Mouse (Mus musculus): ENCODE results near the gene Ppp1r12c. TPM values are rescaled to one million over a fixed set of nuclear protein-coding genes. Genes with fewer than 3 reads are reported as not detected.

The Ppp1r12c gene
- polyA plus RNA-seq, 1 experiment from 2014 or later: 55.4 TPM

DNA sequence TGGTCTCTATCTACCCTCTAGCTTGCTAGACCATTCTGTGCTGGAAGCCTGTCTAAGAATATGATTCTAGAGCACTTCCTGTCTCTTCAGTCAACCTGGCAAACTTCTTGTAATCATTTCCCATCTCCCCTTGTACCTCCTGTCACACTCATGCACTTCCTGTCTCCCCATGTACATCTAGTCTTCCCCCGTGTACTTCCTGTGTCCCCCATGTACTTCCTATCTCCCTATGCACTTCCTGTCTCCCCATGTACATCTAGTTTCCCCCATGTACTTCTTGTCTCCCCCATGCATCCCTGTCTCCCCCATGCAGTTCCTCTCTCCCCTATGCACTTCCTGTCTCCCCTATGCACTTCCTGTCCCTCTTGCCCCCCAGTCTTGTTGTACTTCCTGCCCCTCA lies 17.0 kb upstream of the Ppp1r12c start:
- WGBS: 40% methylated on average over 1 of the region's 1 CpGs
- Histone ChIP-seq H3K4me2 (replicated peaks; ENCODE audit: low read depth, low read length) (no peak overlapping the region), H3K27me3 (replicated peaks; ENCODE audit: insufficient read depth, low read length) (no peaks in the 10 kb centered on the region), H3K4me1 (ENCODE audit: insufficient read depth, low read depth, low read length) (no peaks in the 10 kb centered on the region), H3K9me3 (ENCODE audit: low read length) (no peaks in the 10 kb centered on the region), H3K27ac (ENCODE audit: low read length) (no peak overlapping the region), H3K36me3 (ENCODE audit: insufficient read depth, low read length) (no peaks in the 10 kb centered on the region), H3K4me3 (ENCODE audit: low read depth, low read length) (no peak overlapping the region), H3K9ac (replicated peaks; ENCODE audit: low read depth) (no peak overlapping the region)
- no peak for TF ChIP-seq EP300 (IDR thresholded peaks at IDR 0.05)
- TF ChIP-seq CTCF (IDR thresholded peaks at IDR 0.05): no peak
- no peak for ATAC-seq
- DNase-seq (ENCODE audit: low spot score): no peak

DNA sequence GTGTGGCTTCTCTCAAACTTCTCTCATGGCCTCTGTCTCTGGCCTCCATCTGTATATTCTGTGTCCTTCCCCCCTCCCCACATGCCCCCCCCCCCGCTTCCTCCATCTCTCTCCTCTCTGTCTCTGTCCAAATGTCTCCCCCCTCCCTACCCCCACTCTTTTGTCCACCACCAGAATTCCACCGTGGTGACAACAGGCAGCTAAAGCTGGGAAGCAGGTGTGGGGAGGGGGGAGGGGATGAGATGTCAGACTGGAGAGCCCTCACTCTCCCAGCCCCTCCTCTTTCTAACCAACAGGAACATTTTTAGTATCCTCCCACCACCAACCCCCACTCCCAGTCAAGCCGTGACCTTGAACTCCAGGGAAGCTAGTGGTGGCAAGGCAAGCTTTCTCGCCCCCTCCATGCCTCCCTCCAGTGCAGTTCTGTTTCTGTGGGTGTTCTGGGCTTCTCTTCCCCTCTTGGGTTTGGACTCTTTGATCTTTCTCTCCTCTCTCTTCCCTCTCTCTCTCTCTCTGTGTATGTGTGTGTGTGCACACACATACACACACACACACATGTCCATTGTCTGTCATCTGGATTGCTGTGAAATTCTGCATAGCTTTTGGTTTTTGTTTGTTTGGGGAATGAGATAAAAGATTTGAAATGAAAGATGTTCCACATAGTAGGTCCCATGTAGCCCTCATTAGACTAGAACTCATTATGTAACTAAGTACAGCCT lies 15.0 kb upstream of the Ppp1r12c start, which contains the start of gene Tnnt1:
Gene Tnnt1, minus strand, starts transcription at position 51 of the 719 bp plus-strand sequence.
- no peak within 1 kb of the TSS for H3K4me2 ChIP-seq (replicated peaks; ENCODE audit: low read depth, low read length)
- no peak within 1 kb of the TSS for H3K27ac ChIP-seq (ENCODE audit: low read length)
- TF ChIP-seq EP300 (IDR thresholded peaks at IDR 0.05): no peak
- TF ChIP-seq CTCF (IDR thresholded peaks at IDR 0.05): no peak
- DNase-seq (ENCODE audit: low spot score): no peak
- H3K9ac ChIP-seq (replicated peaks; ENCODE audit: low read depth): no peak within 1 kb of the TSS
- H3K27me3 ChIP-seq (replicated peaks; ENCODE audit: insufficient read depth, low read length): no peaks in the 10 kb centered on the region
- no peaks in the 10 kb centered on the region for H3K36me3 ChIP-seq (ENCODE audit: insufficient read depth, low read length)
- H3K9me3 ChIP-seq (ENCODE audit: low read length): no peaks in the 10 kb centered on the region
- ATAC-seq: no peak
- no peaks in the 10 kb centered on the region for H3K4me1 ChIP-seq (ENCODE audit: insufficient read depth, low read depth, low read length)
- 32% methylated on average over 4 of the region's 4 CpGs for WGBS
- no peak within 1 kb of the TSS for H3K4me3 ChIP-seq (ENCODE audit: low read depth, low read length)

- ATAC-seq (no peak), DNase-seq (ENCODE audit: low spot score) (no peak)
- Histone ChIP-seq H3K27ac (ENCODE audit: low read length) (no peak overlapping the region), H3K4me2 (replicated peaks; ENCODE audit: low read depth, low read length) (no peak overlapping the region), H3K27me3 (replicated peaks; ENCODE audit: insufficient read depth, low read length) (no peaks in the 10 kb centered on the region), H3K4me1 (ENCODE audit: insufficient read depth, low read depth, low read length) (no peaks in the 10 kb centered on the region), H3K9ac (replicated peaks; ENCODE audit: low read depth) (no peak overlapping the region), H3K4me3 (ENCODE audit: low read depth, low read length) (no peak overlapping the region), H3K36me3 (ENCODE audit: insufficient read depth, low read length) (no peaks in the 10 kb centered on the region), H3K9me3 (ENCODE audit: low read length) (no peaks in the 10 kb centered on the region)
- no peak for TF ChIP-seq EP300 (IDR thresholded peaks at IDR 0.05)
- TF ChIP-seq CTCF (IDR thresholded peaks at IDR 0.05): no peak
- 55% methylated on average over 6 of the region's 6 CpGs for WGBS
Measured at GRCm38 (mm10) chr7:4515853-4516252, 14.4 kb upstream of the Ppp1r12c start.

- no peak overlapping the region for H3K4me3 ChIP-seq (ENCODE audit: low read depth, low read length)
- WGBS: 50% methylated on average over 6 of the region's 6 CpGs
- no peak for DNase-seq (ENCODE audit: low spot score)
- H3K9ac ChIP-seq (replicated peaks; ENCODE audit: low read depth): no peak overlapping the region
- H3K36me3 ChIP-seq (ENCODE audit: insufficient read depth, low read length): no peaks in the 10 kb centered on the region
- no peak for ATAC-seq
- H3K27me3 ChIP-seq (replicated peaks; ENCODE audit: insufficient read depth, low read length): no peaks in the 10 kb centered on the region
- no peak overlapping the region for H3K4me2 ChIP-seq (replicated peaks; ENCODE audit: low read depth, low read length)
- TF ChIP-seq CTCF (IDR thresholded peaks at IDR 0.05): no peak
- no peak for TF ChIP-seq EP300 (IDR thresholded peaks at IDR 0.05)
- no peaks in the 10 kb centered on the region for H3K4me1 ChIP-seq (ENCODE audit: insufficient read depth, low read depth, low read length)
- H3K27ac ChIP-seq (ENCODE audit: low read length): no peak overlapping the region
- H3K9me3 ChIP-seq (ENCODE audit: low read length): no peaks in the 10 kb centered on the region
Measured at GRCm38 (mm10) chr7:4513829-4514712, 12.6 kb upstream of the Ppp1r12c start.

GRCm38 (mm10) chr7:4513236-4513635 lies 11.8 kb upstream of the Ppp1r12c start:
- no peaks in the 10 kb centered on the region for H3K9me3 ChIP-seq (ENCODE audit: low read length)
- no peak overlapping the region for H3K4me2 ChIP-seq (replicated peaks; ENCODE audit: low read depth, low read length)
- ATAC-seq (no peak), DNase-seq (ENCODE audit: low spot score) (peak; percentile 73)
- 24% methylated on average over 13 of the region's 13 CpGs for WGBS
- no peaks in the 10 kb centered on the region for H3K27me3 ChIP-seq (replicated peaks; ENCODE audit: insufficient read depth, low read length)
- H3K4me3 ChIP-seq (ENCODE audit: low read depth, low read length): no peak overlapping the region
- H3K36me3 ChIP-seq (ENCODE audit: insufficient read depth, low read length): no peaks in the 10 kb centered on the region
- no peak overlapping the region for H3K27ac ChIP-seq (ENCODE audit: low read length)
- H3K9ac ChIP-seq (replicated peaks; ENCODE audit: low read depth): no peak overlapping the region
- no peaks in the 10 kb centered on the region for H3K4me1 ChIP-seq (ENCODE audit: insufficient read depth, low read depth, low read length)
- TF ChIP-seq EP300 (IDR thresholded peaks at IDR 0.05): no peak
- peak; percentile 92 for TF ChIP-seq CTCF (IDR thresholded peaks at IDR 0.05)

GRCm38 (mm10) chr7:4511489-4512224 lies 10.2 kb upstream of the Ppp1r12c start:
- 31% methylated on average over 8 of the region's 8 CpGs for WGBS
- ATAC-seq: no peak

More at GRCm38 (mm10) chr7:4511489-4512224, 10.2 kb upstream of the Ppp1r12c start:
- peak; percentile 51 for DNase-seq (ENCODE audit: low spot score)
- Histone ChIP-seq H3K9ac (replicated peaks; ENCODE audit: low read depth) (no peak overlapping the region), H3K27ac (ENCODE audit: low read length) (peak overlapping the region; percentile 11; the same call in 1 of the 2 replicates), H3K36me3 (ENCODE audit: insufficient read depth, low read length) (no peaks in the 10 kb centered on the region), H3K27me3 (replicated peaks; ENCODE audit: insufficient read depth, low read length) (no peaks in the 10 kb centered on the region), H3K4me1 (ENCODE audit: insufficient read depth, low read depth, low read length) (no peaks in the 10 kb centered on the region), H3K4me3 (ENCODE audit: low read depth, low read length) (no peak overlapping the region), H3K9me3 (ENCODE audit: low read length) (no peaks in the 10 kb centered on the region), H3K4me2 (replicated peaks; ENCODE audit: low read depth, low read length) (no peak overlapping the region)
- TF ChIP-seq EP300 (IDR thresholded peaks at IDR 0.05): no peak
- peak; percentile 29; the same call in 1 of the 2 replicates for TF ChIP-seq CTCF (IDR thresholded peaks at IDR 0.05)
